Mouse (Mus musculus) embryonic facial prominence, embryonic 11.5 days (tissue): Measurements from ENCODE around the gene Galc. TPM values are rescaled to one million over a fixed set of nuclear protein-coding genes. Genes with fewer than 3 reads are reported as not detected.

ENCODE experiments used
- ATAC-seq: fragments of 200-750 bp; cut with Nextera tagmentation; replicated peaks from 2 replicates; pipeline ENCODE4 v1.8.0; 2017; ENCODE audit warnings: low read depth; ENCODE audit not compliant: insufficient number of reproducible peaks, low FRiP score, low TSS enrichment
- DNase-seq: peaks from one replicate; pipeline ENCODE4 v3.0.0-alpha.2; 2015; ENCODE audit warnings: low spot score
- H3K27ac ChIP-seq: fragments of 300-500 bp; sonication (generic); replicated peaks from 2 replicates; pipeline ENCODE4 v1.5.1; 2014; ENCODE audit warnings: mild to moderate bottlenecking, low read depth, low read length, control low read depth
- H3K27me3 ChIP-seq: fragments of 300-500 bp; sonication (generic); 2 replicates; pipeline ENCODE4 v1.6.1; 2014; ENCODE audit warnings: mild to moderate bottlenecking, low read length, moderate library complexity, mixed read lengths; ENCODE audit not compliant: control insufficient read depth, insufficient read depth
- H3K36me3 ChIP-seq: fragments of 300-500 bp; sonication (generic); replicated peaks from 2 replicates; pipeline ENCODE4 v1.6.1; 2014; ENCODE audit warnings: low read depth, mild to moderate bottlenecking, low read length, moderate library complexity, mixed read lengths; ENCODE audit not compliant: control insufficient read depth, insufficient read depth
- H3K4me1 ChIP-seq: fragments of 300-500 bp; sonication (generic); 2 replicates; pipeline ENCODE4 v1.6.1; 2014; ENCODE audit warnings: low read length, mixed read lengths; ENCODE audit not compliant: control insufficient read depth, insufficient read depth
- H3K4me2 ChIP-seq: fragments of 300-500 bp; sonication (generic); 2 replicates; pipeline ENCODE4 v1.6.1; 2014; ENCODE audit warnings: low read depth, mild to moderate bottlenecking, control low read depth, low read length, moderate library complexity
- H3K4me3 ChIP-seq: fragments of 300-500 bp; sonication (generic); 2 replicates; pipeline ENCODE4 v1.5.1; 2014; ENCODE audit warnings: low read depth, low read length, control low read depth
- H3K9ac ChIP-seq: fragments of 300-500 bp; sonication (generic); replicated peaks from 2 replicates; pipeline ENCODE4 v1.6.1; 2014; ENCODE audit warnings: mild to moderate bottlenecking, control low read depth, low read length
- H3K9me3 ChIP-seq: fragments of 300-500 bp; sonication (generic); replicated peaks from 2 replicates; pipeline ENCODE4 v1.6.1; 2016; ENCODE audit warnings: mild to moderate bottlenecking, low read length, inconsistent platforms, mixed read lengths; ENCODE audit not compliant: control insufficient read depth
- WGBS: fragments of 180-500 bp; shearing (Covaris S2); extraction: QIAGEN DNeasy Blood & Tissue Kit; methylation state at CpG from one replicate; pipeline ENCODE4 v1.1.7; 2014; 5-methylcytosine and 5-hydroxymethylcytosine counted together
- polyA plus RNA-seq: library from polyadenylated mRNA; unstranded; fragments of >200 nt; fragmentation: Nextera tagmentation; extraction: Ambion mirVana; gene quantifications from 2 replicates; pipeline ENCODE4 v1.2.1, GENCODE M21; 2014

The Galc gene
- polyA plus RNA-seq = 11.3 and 12.4 TPM in 2 replicates

GRCm38 (mm10) chr12:98258845-98259517, at the start of gene Galc:
Galc (minus strand) TSS chr12:98259459.
- peak; percentile 89 for DNase-seq
- Histone ChIP-seq H3K27ac (peak within 1 kb of the TSS; percentile 91), H3K4me2 (peak within 1 kb of the TSS; percentile 43), H3K4me3 (peak within 1 kb of the TSS; percentile 77), H3K9me3 (no peaks in the 10 kb centered on the region), H3K27me3 (no peaks in the 10 kb centered on the region), H3K36me3 (no peaks in the 10 kb centered on the region), H3K4me1 (no peaks in the 10 kb centered on the region), H3K9ac (peak within 1 kb of the TSS; percentile 92)
- ATAC-seq = peak; percentile 94
- under 1% methylated on average over 76 of the region's 76 CpGs for WGBS

- no peak overlapping the region for H3K4me2 ChIP-seq
- no peak overlapping the region for H3K27ac ChIP-seq
- H3K9ac ChIP-seq = no peak overlapping the region
- no peak overlapping the region for H3K4me3 ChIP-seq
- H3K27me3 ChIP-seq = no peaks in the 10 kb centered on the region
- no peaks in the 10 kb centered on the region for H3K9me3 ChIP-seq
- no peaks in the 10 kb centered on the region for H3K36me3 ChIP-seq
- DNase-seq (no peak), ATAC-seq (no peak)
- WGBS = 89% methylated on average over 7 of the region's 7 CpGs
- no peaks in the 10 kb centered on the region for H3K4me1 ChIP-seq
Measured at GRCm38 (mm10) chr12:98307179-98307915, 48.1 kb upstream of the Galc start.

- DNase-seq (no peak), ATAC-seq (no peak)
- no peaks in the 10 kb centered on the region for H3K36me3 ChIP-seq
- no peaks in the 10 kb centered on the region for H3K27me3 ChIP-seq
- WGBS = 89% methylated on average over 1 of the region's 1 CpGs
- H3K4me2 ChIP-seq = no peak overlapping the region
- no peak overlapping the region for H3K27ac ChIP-seq
- H3K4me1 ChIP-seq = no peaks in the 10 kb centered on the region
- no peak overlapping the region for H3K9ac ChIP-seq
- H3K4me3 ChIP-seq = no peak overlapping the region
- no peaks in the 10 kb centered on the region for H3K9me3 ChIP-seq
Measured at GRCm38 (mm10) chr12:98303013-98303412, 43.8 kb upstream of the Galc start.

- Histone ChIP-seq H3K9me3 (no peaks in the 10 kb centered on the region), H3K36me3 (no peaks in the 10 kb centered on the region), H3K4me1 (no peaks in the 10 kb centered on the region), H3K9ac (no peak overlapping the region), H3K27ac (no peak overlapping the region), H3K27me3 (no peaks in the 10 kb centered on the region), H3K4me2 (no peak overlapping the region), H3K4me3 (no peak overlapping the region)
- 82% methylated on average over 5 of the region's 5 CpGs for WGBS
- ATAC-seq (no peak), DNase-seq (no peak)
Measured at GRCm38 (mm10) chr12:98301980-98302379, 42.7 kb upstream of the Galc start.

GRCm38 (mm10) chr12:98294241-98294640, 35.0 kb upstream of the Galc start:
- 78% methylated on average over 2 of the region's 2 CpGs for WGBS
- no peaks in the 10 kb centered on the region for H3K27me3 ChIP-seq
- ATAC-seq = no peak
- H3K4me3 ChIP-seq = no peak overlapping the region
- no peak overlapping the region for H3K27ac ChIP-seq
- H3K9ac ChIP-seq = no peak overlapping the region
- no peaks in the 10 kb centered on the region for H3K9me3 ChIP-seq
- no peak for DNase-seq
- H3K4me2 ChIP-seq = no peak overlapping the region
- H3K4me1 ChIP-seq = no peaks in the 10 kb centered on the region
- no peaks in the 10 kb centered on the region for H3K36me3 ChIP-seq

GRCm38 (mm10) chr12:98292278-98292677, 33.0 kb upstream of the Galc start:
- no peak overlapping the region for H3K27ac ChIP-seq
- H3K4me2 ChIP-seq = no peak overlapping the region
- DNase-seq (no peak), ATAC-seq (no peak)
- H3K9ac ChIP-seq = no peak overlapping the region
- no peaks in the 10 kb centered on the region for H3K9me3 ChIP-seq
- no peaks in the 10 kb centered on the region for H3K36me3 ChIP-seq
- no peaks in the 10 kb centered on the region for H3K4me1 ChIP-seq
- H3K27me3 ChIP-seq = no peaks in the 10 kb centered on the region
- no peak overlapping the region for H3K4me3 ChIP-seq
- WGBS = 73% methylated on average over 4 of the region's 4 CpGs

- H3K27me3 ChIP-seq = no peaks in the 10 kb centered on the region
- no peak for DNase-seq
- H3K27ac ChIP-seq = no peak overlapping the region
- no peaks in the 10 kb centered on the region for H3K4me1 ChIP-seq
- no peak overlapping the region for H3K4me3 ChIP-seq
- no peaks in the 10 kb centered on the region for H3K36me3 ChIP-seq
- H3K9ac ChIP-seq = no peak overlapping the region
- no peak for ATAC-seq
- H3K9me3 ChIP-seq = no peaks in the 10 kb centered on the region
- H3K4me2 ChIP-seq = no peak overlapping the region
- WGBS = 81% methylated on average over 3 of the region's 3 CpGs
Measured at GRCm38 (mm10) chr12:98290475-98290874, 31.2 kb upstream of the Galc start.

GRCm38 (mm10) chr12:98284477-98284876, 25.2 kb upstream of the Galc start:
- WGBS = 77% methylated on average over 3 of the region's 3 CpGs
- no peak for ATAC-seq

More at GRCm38 (mm10) chr12:98284477-98284876, 25.2 kb upstream of the Galc start:
- Histone ChIP-seq H3K9me3 (no peaks in the 10 kb centered on the region), H3K4me2 (no peak overlapping the region), H3K4me3 (no peak overlapping the region), H3K4me1 (no peaks in the 10 kb centered on the region), H3K27me3 (no peaks in the 10 kb centered on the region), H3K36me3 (no peaks in the 10 kb centered on the region), H3K27ac (no peak overlapping the region), H3K9ac (no peak overlapping the region)
- no peak for DNase-seq
